Mouse (Mus musculus): ENCODE measurements at regions not wholly inside any gene's neighbourhood (a gene's known extent, or its start where the extent isn't known, plus 50 kb on each side); places are given as distances from the start of the nearest gene placed in this dataset.

DNA sequence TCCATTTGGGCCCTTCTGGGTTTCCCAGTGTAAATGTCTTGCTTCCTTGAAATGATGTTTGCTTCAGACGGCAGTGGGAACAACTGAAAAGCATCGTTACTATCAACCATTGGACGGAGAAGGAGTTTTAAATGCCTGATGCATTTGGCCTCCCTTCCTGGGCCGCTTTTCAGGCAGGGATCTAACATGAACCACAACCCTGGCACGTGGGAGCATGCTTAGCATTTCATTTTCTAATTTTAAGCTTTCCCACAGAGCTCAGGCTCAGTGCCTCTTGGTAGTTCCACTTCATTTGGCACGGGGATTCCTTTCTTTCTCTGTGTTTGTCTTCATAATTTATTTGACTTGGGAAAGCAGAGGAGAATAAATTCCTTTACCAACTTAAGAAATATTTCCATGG lies 406.6 kb upstream of the Nbea start:
- DNase-seq (ENCODE audit: extremely low read depth, low read depth, low spot score), result no peak

DNA sequence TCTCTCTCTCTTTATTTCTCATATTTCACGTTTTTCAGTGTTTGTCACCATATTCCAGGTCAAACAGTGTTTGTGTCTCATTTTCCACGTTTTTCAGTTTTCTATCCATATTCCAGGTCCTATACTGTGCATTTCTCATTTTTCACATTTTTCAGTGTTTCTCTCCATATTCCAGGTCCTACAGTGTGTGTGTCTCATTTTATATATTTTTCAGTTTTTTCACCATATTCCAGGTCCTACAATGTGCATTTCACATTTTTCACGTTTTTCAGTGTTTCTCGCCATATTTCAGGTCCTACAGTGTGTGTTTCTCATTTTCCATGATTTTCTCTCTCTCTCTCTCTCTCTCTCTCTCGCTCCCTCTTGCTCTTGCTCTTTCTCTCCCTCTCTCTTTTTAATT lies 391.9 kb upstream of the Nbea start:
- peak; percentile 19 for DNase-seq (ENCODE audit: extremely low read depth, low read depth, low spot score)

DNA sequence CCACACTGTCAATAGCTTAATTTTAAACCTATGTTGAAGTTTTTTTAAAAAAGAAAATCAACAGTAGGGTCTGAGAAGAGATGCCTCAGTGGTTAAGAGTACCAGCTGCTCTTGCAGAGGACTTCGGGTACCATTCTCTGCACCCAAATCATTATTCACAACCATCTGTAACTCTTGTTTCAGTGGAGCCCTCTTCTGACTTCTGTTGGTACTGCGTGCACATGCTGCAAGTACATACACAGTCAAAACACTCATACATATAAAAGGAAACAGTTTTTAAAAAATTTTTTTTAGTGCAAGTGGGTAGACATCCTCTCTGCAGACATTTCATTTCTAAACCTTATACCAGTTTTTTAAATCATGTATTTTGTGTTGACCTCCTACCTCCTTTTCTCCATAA lies 352.7 kb upstream of the Nbea start:
- DNase-seq (ENCODE audit: extremely low read depth, low read depth, low spot score), result no peak

DNA sequence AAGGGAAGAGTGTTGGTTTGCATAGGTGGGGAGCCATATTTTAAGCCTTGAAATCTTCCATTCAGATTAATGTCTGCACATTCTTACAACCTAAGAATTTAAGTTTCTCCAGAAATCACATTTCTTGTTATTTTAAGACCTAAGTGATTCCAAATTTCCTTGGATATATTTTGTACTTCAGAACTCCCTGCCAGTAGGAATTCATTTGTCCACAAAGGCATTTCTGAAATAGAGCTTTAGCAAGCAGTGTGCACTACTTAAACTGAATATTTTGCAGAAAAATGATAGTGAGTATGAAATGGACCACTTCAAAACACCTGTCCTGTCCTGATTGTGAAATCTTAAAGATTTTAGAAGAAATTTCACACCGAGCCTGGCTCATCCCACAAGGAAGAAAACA lies 320.9 kb upstream of the Nbea start:
- DNase-seq (ENCODE audit: extremely low read depth, low read depth, low spot score), result no peak

DNA sequence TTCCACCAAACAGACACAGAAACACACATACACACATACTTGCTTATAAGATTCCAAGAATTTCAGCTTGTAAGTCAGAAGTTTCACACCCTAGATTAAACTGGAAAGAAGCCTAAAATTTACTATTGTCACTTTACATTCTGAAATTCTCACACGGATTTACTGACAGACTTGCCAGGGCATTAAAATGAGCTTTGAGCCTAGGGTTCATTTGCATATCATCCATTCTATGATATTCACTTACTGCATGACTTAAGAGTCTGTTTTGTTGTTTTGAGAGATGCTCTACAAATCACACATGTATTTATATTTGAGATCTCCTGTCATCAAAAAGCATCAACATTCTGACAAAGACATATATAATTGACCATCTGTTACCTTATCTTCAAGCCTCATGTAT lies 315.8 kb upstream of the Nbea start:
- no peak for DNase-seq (ENCODE audit: extremely low read depth, low read depth, low spot score)

DNA sequence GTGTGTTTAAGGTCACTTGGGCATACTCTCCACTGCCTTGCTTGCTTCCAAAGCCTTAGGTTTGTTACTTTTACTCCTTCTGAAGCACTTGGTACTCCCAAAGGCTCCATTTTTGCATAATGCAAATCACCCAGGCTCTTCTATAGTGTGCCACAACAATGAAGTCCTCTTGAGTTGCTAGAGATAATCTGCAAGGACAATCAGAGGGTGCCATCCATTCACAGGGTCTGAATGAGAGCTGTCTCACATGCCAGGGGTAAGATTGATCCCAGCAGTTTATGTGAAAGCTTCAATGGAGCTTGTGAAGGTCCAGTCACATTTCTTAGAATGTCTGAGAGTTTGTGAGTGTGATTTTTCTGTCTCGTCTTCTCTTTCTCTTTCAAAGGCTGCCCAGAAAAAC lies 310.4 kb upstream of the Nbea start:
- DNase-seq (ENCODE audit: extremely low read depth, low read depth, low spot score), result no peak

DNA sequence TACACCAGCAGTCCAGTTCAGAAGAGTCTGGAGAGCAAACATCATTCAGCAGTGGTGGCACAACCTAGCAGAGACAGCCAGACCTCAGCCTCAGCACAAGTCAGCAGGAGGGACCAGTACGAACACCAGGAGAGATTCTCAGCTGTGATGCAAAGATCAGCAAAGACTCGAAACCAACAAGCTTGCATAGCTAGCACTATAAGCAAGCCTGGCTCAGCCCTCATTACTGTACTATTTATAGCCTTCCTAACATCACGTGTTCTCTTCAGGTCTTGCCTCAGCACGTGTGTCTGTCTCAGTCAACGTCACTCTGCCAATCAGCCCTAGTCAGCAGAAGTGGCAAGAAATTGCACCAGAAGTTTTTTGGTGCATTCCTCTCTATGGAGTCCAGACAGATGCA lies 305.7 kb upstream of the Nbea start:
- DNase-seq (ENCODE audit: extremely low read depth, low read depth, low spot score), result no peak

DNA sequence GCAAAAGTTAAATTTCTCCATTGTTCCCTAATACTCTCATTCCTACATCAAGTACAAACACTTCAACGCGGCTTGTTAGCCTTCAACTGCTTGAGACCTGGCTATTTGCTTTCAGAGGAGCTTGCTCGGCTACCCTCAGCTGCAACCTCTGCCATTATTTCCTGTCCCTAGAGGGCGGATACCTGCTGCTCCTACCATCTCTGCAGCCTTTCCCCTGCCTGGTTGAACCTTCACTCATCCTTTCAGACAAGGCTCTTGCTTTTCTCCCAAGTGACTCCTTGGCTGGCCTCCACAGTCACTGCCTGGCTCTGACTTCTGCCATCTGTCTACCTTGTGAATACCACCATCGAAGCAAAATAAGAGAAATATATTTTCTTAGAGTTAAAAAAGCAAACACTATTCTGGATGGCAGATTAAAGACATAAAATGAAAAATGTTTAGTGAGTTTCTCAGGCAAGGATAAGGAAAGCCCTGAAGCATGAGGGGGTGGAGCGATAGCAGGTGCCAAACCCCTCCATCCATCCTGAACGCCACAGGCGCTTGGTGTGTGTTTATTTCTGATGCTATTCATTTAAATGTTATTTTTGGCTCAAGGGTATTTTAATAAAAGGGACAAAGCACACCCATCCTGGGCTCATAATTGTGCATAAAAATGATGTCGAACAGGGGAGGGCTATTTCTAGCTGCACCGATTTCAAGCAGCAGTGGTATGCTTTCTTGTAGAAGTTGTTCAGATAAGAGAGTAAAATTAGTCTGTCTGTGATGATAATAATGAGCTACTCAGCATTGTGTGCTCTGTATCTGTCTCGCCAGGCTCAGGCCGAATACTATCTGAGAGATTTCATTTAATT lies 302.3 kb upstream of the Nbea start:
- no peak for DNase-seq (ENCODE audit: extremely low read depth, low read depth, low spot score)

DNA sequence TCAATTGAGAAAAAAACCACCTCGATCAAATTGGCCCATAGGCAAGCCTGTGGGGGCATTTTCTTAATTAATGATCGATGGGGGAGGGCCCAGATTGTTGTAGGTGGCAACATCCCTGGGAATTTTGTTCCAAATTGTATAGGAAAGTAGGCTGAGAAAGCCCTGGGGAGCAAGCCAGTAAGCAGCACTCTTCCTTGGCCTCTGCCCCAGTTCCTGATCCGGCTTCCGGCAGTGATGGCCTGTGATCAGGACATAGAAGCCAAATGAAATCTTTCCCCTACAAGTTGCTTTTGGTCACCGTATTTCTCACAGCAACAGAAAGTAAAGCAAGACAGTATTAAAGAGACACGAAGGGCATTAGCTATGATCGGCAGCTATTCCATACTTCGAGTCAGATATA lies 300.6 kb upstream of the Nbea start:
- DNase-seq (ENCODE audit: extremely low read depth, low read depth, low spot score), result no peak

DNA sequence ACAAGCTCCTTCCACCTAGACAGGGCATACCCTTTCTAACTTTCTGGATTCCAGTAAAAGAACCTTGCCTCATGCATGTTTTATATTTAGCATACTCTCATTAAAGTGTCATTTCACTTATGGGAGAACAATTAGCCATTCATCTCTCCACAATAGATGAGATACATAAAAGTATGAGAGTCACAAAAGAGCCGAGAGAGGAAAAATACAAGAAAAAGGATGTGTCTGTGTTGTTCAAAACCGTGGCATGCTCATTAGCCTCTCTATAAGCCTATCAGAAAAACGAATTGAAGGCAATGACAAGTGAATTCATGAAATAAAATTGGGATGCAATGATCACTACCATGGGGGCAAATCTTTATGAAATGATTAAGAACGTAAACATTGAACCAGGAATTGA lies 299.9 kb upstream of the Nbea start:
- no peak for DNase-seq (ENCODE audit: extremely low read depth, low read depth, low spot score)

DNA sequence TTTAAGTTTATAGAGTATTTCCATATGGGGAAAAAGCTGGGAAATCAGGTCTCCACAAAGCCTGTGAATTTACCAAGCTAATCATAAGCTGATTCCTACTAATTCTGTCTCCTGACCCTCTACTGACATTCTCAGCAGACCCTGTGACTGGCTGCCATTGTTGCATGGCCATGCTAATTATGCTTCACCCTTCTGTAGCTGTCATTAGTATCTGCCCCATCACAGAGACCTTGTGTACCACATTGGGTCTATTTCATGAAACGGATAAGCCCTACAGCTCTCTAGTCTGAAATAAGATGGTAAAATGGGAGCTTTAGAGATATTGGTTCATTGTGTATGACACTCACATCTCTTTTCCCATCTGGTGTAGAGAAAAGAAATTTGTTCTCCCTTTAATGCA lies 296.0 kb upstream of the Nbea start:
- DNase-seq (ENCODE audit: extremely low read depth, low read depth, low spot score), result no peak

DNA sequence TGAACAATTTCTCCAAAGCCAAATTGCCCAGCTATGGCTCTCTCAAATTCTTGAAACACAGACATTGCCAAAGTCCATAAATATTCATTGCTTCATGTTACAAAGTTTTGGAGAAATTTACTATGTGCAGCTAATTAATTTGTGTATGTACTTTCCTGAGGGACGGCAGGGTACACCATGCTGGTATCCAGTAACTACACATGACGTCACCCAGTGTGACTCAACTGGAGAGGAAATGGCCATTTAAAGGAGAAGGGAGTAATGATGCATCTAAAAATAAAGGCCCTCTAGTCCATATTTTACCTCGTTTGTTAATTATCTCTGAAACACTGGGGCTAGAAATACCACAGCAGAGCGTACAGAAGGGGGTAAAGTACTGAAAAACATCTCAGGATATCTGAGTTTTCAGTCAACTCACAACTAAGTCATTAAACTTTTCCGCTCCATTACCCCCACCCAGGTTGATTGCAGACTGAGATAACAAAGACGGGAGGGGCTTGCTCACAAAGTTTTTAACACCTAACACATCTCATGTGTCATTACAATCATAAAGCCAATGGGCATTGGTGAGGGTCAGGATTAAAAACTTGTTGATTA lies 295.1 kb upstream of the Nbea start:
- no peak for DNase-seq (ENCODE audit: extremely low read depth, low read depth, low spot score)

DNA sequence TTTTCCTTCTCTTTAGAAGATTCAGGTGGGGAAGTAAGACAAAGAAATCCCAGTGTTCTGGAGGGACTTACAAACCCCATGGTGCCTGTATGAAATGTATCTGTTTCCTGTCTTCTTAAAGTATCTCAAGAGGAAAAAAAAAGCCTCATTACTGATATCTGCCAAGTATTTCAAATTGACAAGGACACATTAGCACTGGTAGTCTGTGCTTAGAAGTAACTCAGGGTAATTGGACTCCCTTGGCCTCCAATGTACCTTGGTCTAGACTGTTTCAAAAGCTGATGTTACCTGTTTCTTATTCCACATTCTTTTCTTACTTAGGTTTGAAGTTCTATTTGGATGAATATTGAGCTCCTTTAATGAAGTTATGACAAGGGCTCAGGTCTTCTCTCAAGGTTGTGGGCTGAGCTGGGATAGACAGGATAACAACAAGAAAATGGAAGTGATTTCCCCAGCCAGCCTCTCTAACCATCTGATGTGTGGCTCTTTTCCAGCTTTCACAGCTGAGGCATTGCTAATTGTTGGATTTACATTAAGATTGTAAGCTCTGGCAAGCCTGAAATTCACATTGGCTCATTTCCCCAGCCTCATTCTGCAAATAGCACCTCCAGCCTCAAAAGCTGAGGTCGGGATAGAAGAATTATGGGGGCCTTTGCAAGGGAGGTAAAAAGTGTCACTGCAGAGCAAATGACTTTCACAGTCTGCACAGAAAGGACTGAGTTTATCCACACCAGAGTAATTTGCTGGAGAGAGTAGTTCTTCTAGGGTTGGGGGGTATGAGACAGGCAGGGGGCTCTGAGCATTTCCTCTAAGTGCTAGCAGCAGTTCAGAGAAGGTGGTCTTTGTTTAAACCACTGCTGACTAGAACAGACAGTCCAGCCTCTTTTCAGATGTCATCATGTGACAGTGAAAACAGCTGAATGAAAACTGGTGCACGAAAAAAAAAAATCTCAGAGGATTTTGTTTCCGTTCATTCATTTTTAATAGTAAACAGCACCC lies 292.3 kb upstream of the Nbea start:
- DNase-seq (ENCODE audit: extremely low read depth, low read depth, low spot score), result no peak

DNA sequence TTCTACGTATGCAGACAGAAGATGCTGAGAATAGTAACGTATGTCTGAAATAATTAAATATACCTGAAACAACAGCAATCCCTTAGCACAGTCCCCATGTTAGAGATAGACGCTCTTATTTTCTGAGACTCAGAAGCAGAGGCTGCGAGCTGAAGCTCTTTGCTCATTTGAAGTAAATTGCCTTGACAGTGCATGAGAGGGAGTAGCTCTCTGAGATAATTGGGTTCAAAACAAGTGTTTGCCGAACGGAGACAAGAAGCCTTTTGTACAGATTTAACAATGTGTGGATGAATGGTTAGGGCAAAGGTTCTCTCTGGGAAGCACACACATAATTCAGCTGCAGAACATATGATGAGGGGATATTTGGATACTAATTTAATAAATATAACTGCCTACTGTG lies 289.1 kb upstream of the Nbea start:
- no peak for DNase-seq (ENCODE audit: extremely low read depth, low read depth, low spot score)

DNA sequence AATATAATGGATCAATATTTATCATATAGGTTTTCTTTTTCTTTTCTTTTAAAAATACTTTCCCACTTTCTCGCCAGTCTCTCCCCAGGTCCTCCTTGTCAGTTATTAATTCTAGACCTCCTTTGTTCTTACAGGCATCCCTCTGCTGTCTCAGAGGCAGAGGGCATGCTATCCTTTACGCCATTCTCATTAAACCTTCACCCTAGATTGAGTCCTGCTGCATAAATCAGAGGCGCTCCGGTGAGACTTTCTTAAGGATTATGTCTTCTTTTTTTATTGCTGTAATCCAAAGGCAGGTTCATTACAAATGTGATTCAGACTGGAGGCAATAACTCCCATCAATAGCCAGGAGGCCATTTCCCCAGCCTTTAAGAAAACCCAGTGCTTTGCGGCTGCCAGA lies 288.3 kb upstream of the Nbea start:
- no peak for DNase-seq (ENCODE audit: extremely low read depth, low read depth, low spot score)

DNA sequence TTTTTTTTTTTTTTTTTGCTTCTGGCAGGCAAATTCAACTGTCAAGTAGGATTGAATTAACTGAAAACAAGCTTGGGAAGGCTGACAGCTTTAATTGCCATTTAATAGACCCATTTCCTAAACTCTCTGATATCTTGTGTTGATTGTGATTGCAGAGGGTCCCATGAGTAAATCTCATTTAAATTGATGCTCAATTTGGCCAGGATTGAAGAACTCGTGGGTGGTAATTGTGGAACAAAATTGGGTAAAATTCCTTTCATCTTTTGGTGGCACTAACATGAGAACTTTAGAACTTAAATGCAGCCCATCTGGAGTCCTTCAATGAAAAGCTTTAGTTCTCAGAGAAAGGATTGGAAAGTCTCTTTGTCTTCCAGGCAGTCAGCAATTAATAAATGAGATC lies 287.7 kb upstream of the Nbea start:
- DNase-seq (ENCODE audit: extremely low read depth, low read depth, low spot score), result no peak

DNA sequence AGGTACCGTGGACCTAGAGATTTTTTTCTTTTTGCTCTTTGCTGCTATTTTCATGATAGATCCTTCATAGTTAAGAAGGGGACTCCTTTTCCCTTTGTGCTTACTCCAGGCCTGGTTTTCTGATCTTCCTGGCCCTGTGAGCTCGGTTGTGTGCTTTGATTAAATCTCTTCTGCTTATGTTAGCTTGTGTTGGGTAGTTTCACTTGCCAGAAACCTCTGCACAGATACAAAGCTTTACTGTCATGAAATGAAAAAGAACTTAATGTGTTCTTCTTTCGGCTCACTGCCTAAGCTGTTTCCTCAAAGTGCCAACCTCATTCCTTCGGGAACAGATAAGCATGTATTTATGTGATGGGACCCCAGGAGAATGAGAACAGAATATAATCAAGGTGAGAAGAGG lies 274.1 kb upstream of the Nbea start:
- DNase-seq (ENCODE audit: extremely low read depth, low read depth, low spot score), result no peak

DNA sequence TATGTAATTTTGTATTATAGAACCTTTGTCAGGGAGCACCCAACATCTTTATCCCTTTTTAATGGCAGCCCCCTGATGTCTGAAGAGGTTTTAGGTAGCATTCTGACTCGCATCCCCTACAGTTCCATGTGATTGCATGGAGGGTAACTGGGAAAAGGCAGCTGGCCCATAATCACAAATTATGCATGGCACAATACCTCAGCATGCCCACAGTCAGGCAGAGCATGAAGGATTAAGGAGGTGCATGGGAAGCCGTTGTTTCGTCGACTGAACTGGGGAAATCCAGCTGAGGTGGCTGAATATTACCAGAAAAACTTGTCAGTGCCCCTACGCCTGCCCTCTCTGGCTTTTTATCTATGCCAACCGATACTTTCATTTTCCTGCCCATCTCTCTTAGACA lies 272.8 kb upstream of the Nbea start:
- DNase-seq (ENCODE audit: extremely low read depth, low read depth, low spot score), result no peak

DNA sequence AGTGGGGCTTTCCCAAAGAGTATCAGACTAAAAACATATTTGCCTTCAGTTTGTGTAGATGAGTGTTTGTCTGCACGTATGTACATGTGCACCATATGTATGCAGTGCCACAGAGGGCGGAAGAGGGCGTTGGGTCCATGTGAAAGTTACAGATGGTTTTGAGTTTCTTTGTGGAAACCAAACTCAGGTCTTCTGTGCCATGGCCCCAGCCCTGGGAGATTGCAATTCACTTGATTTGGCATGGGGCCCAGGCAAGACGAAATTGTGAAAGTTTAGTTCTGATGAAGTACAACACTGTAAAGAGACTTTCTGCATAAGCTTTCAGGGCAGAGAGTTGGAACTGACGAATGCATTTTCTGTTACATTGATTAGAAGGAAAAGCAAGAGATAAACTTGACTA lies 255.4 kb upstream of the Nbea start:
- no peak for DNase-seq (ENCODE audit: extremely low read depth, low read depth, low spot score)

DNA sequence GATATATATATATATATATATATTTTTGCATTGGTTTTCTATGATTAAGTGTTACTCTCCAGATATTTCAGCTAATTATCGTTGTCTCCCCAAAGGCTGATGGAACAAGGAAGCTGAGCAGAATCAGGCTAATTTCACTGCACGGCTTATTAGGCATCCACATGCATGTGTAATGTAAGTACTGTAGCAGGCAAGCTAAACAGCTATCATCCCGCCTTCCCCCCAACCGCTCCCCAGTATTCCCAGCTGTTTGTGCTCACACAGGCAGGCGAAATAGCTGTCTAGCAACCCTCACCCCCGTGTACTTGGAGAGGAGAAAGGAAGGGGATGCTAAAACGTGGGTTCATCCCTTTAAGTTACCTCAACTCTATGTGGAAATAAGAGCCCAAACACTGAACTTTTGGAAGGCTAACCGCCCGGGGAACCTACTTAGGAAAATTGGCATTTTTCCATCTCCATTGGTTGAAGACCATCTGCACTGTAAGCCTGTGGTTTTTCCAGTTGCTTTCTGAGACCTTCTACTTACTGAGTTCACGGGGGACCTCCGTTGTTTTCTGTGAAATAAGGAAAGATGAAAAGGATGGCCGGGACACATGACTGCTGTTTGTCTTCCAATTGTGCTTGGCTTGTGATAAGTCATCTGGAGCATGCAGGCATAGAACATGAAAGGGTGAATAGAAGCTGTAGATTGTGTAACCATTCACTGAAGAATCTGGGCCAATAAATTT lies 254.7 kb upstream of the Nbea start:
- DNase-seq (ENCODE audit: extremely low read depth, low read depth, low spot score), result no peak

DNA sequence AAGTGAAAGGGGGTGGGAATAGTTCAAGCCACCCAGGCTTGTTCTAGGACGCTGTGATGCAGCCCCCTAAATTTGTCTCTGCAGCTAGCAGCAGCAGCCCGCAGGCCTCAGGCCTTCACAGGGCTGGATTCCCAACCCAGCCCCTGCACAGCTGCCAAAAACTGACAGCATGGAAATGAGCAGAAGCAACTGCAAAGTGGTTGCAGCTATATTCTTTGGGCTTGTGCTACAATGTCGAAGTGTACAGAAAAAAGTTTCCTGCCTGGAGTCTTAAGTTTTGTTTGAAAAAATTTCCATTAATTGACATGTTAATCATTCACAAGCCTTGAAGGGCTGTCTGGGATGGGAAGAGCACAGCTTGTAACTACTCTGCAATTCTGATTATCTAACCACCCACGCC lies 253.6 kb upstream of the Nbea start:
- no peak for DNase-seq (ENCODE audit: extremely low read depth, low read depth, low spot score)
